Mouse (Mus musculus): ENCODE data around the gene Rnpep.

- TF ChIP-seq EP300 (IDR thresholded peaks at IDR 0.05; ENCODE audit: low read depth) (no peak), CTCF (IDR thresholded peaks at IDR 0.05; ENCODE audit: low read depth) (no peak)
Measured at GRCm38 (mm10) chr1:135325934-135326333, 42.0 kb upstream of the Rnpep start.
